Mouse (Mus musculus): ENCODE measurements around the gene Polr3b.

The Polr3b gene

GRCm38 (mm10) chr10:84621826-84622790 is at the start of gene Polr3b:
Gene Polr3b (plus strand): TSS chr10:84622292.
- in situ Hi-C loops (cut with MboI, MseI), result no loop called here

GRCm38 (mm10) chr10:84573671-84574420 is 48.2 kb upstream of the Polr3b start:
- in situ Hi-C loops (cut with MboI, MseI), result no loop called here

- in situ Hi-C loops (cut with MboI, MseI), result no loop called here
Measured at GRCm38 (mm10) chr10:84576029-84576394, 46.1 kb upstream of the Polr3b start.

- in situ Hi-C loops (cut with MboI, MseI), result no loop called here
Measured at GRCm38 (mm10) chr10:84576395-84577070, 45.6 kb upstream of the Polr3b start, which contains the start of gene Tcp11l2. Gene Tcp11l2 (plus strand): TSS chr10:84576626.

- in situ Hi-C loops (cut with MboI, MseI), result no loop called here
Measured at GRCm38 (mm10) chr10:84577071-84577727, 44.9 kb upstream of the Polr3b start.

GRCm38 (mm10) chr10:84578738-84579137 is 43.4 kb upstream of the Polr3b start:
- in situ Hi-C loops (cut with MboI, MseI), result no loop called here

- in situ Hi-C loops (cut with MboI, MseI), result no loop called here
Measured at GRCm38 (mm10) chr10:84579527-84579926, 42.6 kb upstream of the Polr3b start.

- in situ Hi-C loops (cut with MboI, MseI), result loop anchor here (5.0 kb wide), 1 partner anchor 36 kb away; no protein-coding TSS in a partner anchor
Measured at GRCm38 (mm10) chr10:84581191-84581590, 40.9 kb upstream of the Polr3b start.

- in situ Hi-C loops (cut with MboI, MseI), result loop anchor here (5.0 kb wide), 1 partner anchor 35 kb away; no protein-coding TSS in a partner anchor
Measured at GRCm38 (mm10) chr10:84582236-84582635, 39.9 kb upstream of the Polr3b start.

GRCm38 (mm10) chr10:84584451-84585293 is 37.4 kb upstream of the Polr3b start:
- in situ Hi-C loops (cut with MboI, MseI), result loop anchor here (5.0 kb wide), 1 partner anchor 33 kb away; no protein-coding TSS in a partner anchor

GRCm38 (mm10) chr10:84585294-84585650 is 36.8 kb upstream of the Polr3b start:
- in situ Hi-C loops (cut with MboI, MseI), result no loop called here

GRCm38 (mm10) chr10:84590956-84591355 is 31.1 kb upstream of the Polr3b start:
- in situ Hi-C loops (cut with MboI, MseI), result no loop called here

GRCm38 (mm10) chr10:84591640-84592148 is 30.4 kb upstream of the Polr3b start:
- in situ Hi-C loops (cut with MboI, MseI), result no loop called here

- in situ Hi-C loops (cut with MboI, MseI), result no loop called here
Measured at GRCm38 (mm10) chr10:84592745-84593144, 29.3 kb upstream of the Polr3b start.

GRCm38 (mm10) chr10:84597127-84597785 is 24.8 kb upstream of the Polr3b start:
- in situ Hi-C loops (cut with MboI, MseI), result no loop called here

GRCm38 (mm10) chr10:84598172-84598571 is 23.9 kb upstream of the Polr3b start:
- in situ Hi-C loops (cut with MboI, MseI), result no loop called here

GRCm38 (mm10) chr10:84600136-84600535 is 22.0 kb upstream of the Polr3b start:
- in situ Hi-C loops (cut with MboI, MseI), result loop anchor here (10.0 kb wide), 1 partner anchor 185 kb away; no protein-coding TSS in a partner anchor

- in situ Hi-C loops (cut with MboI, MseI), result loop anchor here (10.0 kb wide), 1 partner anchor 190 kb away; no protein-coding TSS in a partner anchor
Measured at GRCm38 (mm10) chr10:84604335-84604734, 17.8 kb upstream of the Polr3b start.

- in situ Hi-C loops (cut with MboI, MseI), result loop anchor here (10.0 kb wide), 1 partner anchor 194 kb away; no protein-coding TSS in a partner anchor
Measured at GRCm38 (mm10) chr10:84608361-84608760, 13.7 kb upstream of the Polr3b start.

All from T-helper 1 cell (primary cell).